Mouse (Mus musculus): ENCODE measurements at regions not wholly inside any gene's neighbourhood (a gene's known extent, or its start where the extent isn't known, plus 50 kb on each side); places are given as distances from the start of the nearest gene placed in this dataset.
A peak's percentile ranks its signal among the peaks of the same experiment; 100 is the strongest.

DNA sequence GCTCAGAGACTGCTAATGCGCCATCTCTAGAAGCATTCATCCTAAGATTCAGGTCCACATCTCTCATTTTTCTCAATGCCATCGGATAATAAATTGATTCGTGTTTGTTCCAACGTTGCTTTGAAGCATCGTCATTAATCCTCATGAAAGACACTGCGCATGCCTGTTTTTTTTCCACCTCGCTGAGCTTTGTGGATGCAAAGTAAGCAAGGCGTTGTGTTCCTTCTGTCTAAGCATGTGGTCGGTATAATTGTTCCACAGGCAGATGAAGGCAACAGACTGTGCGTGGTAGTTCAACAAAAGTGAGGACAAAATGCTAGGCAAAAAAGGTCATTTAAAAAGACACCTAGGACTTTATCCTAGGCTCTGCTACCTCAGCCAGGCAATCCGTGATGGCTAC lies 223.2 kb downstream of the Gm10260 start:
- Histone ChIP-seq H3K27me3 (ENCODE audit: control insufficient read depth, insufficient read depth, insufficient read length) (no peaks in the 10 kb centered on the region), H3K79me3 (ENCODE audit: low read depth) (no peaks in the 10 kb centered on the region), H3K4me3 (ENCODE audit: insufficient read depth, poor library complexity, severe bottlenecking) (no peak overlapping the region), H3K36me3 (ENCODE audit: control insufficient read depth, insufficient read depth) (no peaks in the 10 kb centered on the region), H3ac (ENCODE audit: control insufficient read depth, insufficient read length, low read depth) (no peak overlapping the region), H3K79me2 (ENCODE audit: control insufficient read depth, insufficient read depth) (no peaks in the 10 kb centered on the region)
- TF ChIP-seq CTCF (IDR thresholded peaks at IDR 0.05; ENCODE audit: control insufficient read depth, insufficient read depth, insufficient read length) (no peak), USF1 (IDR thresholded peaks at IDR 0.05; ENCODE audit: low read depth) (no peak), MYOG (IDR thresholded peaks at IDR 0.05; ENCODE audit: control insufficient read depth, extremely low read depth, insufficient read length) (no peak), MYOD1 (IDR thresholded peaks at IDR 0.05; ENCODE audit: control insufficient read depth, insufficient read length, low read depth) (no peak), MAX (IDR thresholded peaks at IDR 0.05) (no peak), CEBPB (IDR thresholded peaks at IDR 0.05; ENCODE audit: low read depth) (no peak)

DNA sequence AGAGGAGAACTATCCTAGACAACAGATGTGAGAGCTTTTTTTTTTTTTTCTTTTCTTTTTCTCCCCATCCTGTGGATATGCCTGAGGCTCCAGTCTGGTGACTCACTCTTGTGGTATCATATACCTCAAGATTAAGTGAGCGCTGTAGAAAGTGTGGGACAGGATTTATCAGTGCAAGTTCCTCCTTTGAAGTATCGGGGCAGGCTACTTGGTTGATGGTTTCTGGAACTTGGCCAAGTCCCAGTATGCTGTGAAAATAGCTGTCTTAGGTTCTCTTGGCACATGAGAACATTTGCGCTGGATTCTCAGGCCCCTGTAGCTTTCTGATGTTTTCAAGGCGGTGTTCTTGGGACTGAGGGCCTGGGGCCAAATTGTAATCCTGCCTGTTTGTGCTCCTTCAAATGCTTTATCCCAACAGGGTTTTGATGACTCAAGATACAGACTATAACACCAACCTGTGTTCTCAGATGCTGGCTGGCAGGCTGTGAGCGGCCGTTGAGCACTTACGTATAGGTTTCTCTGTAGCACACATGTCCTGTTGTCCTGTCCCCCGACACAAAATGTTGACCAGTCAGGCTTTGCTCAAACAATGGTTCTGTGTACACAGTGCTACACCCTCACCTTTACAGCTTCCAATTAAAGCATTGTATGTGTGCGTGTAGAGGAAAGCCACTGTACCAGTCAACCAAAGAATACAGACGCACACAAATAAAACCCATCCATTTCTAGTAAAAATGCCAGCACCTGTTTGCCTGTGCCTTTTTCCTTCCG lies 226.4 kb downstream of the Gm10260 start:
- Histone ChIP-seq H3K4me3 (ENCODE audit: insufficient read depth, poor library complexity, severe bottlenecking) (no peak overlapping the region), H3K36me3 (ENCODE audit: control insufficient read depth, insufficient read depth) (no peaks in the 10 kb centered on the region), H3ac (ENCODE audit: control insufficient read depth, insufficient read length, low read depth) (no peak overlapping the region), H3K27me3 (ENCODE audit: control insufficient read depth, insufficient read depth, insufficient read length) (no peaks in the 10 kb centered on the region), H3K79me2 (ENCODE audit: control insufficient read depth, insufficient read depth) (no peaks in the 10 kb centered on the region), H3K79me3 (ENCODE audit: low read depth) (no peaks in the 10 kb centered on the region)
- TF ChIP-seq FOSL1 (IDR thresholded peaks at IDR 0.05; ENCODE audit: insufficient read depth, low read length, poor library complexity, severe bottlenecking) (peak; percentile 51), MAX (IDR thresholded peaks at IDR 0.05) (no peak)

DNA sequence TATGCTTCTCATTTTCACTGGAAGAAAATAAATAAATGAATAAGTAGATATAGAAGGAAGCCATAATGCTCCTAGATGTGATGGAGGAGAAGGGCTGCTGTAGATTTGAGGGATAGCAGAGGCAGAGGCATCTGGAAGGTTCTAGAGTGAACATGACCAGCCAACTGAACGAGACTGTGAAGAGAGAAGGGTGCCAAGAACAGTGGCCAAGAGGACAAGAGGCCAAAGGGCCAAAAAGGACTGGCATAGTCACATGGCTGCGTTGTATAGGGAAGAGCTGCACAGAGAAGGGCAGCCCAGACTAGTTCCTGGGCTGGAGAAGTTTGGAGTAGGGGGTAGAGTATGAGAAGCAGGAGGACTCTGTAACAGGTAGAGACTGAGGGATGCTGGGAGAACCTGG lies 229.3 kb downstream of the Gm10260 start:
- Histone ChIP-seq H3K79me3 (ENCODE audit: low read depth) (no peaks in the 10 kb centered on the region), H3ac (ENCODE audit: control insufficient read depth, insufficient read length, low read depth) (no peak overlapping the region), H3K4me3 (ENCODE audit: insufficient read depth, poor library complexity, severe bottlenecking) (no peak overlapping the region), H3K27me3 (ENCODE audit: control insufficient read depth, insufficient read depth, insufficient read length) (no peaks in the 10 kb centered on the region), H3K79me2 (ENCODE audit: control insufficient read depth, insufficient read depth) (no peaks in the 10 kb centered on the region), H3K36me3 (ENCODE audit: control insufficient read depth, insufficient read depth) (no peaks in the 10 kb centered on the region)
- TF ChIP-seq MYOG (IDR thresholded peaks at IDR 0.05; ENCODE audit: control insufficient read depth, extremely low read depth, insufficient read length), result no peak
- no peak for TF ChIP-seq MAX (IDR thresholded peaks at IDR 0.05)
- TF ChIP-seq MYOD1 (IDR thresholded peaks at IDR 0.05; ENCODE audit: control insufficient read depth, insufficient read length, low read depth), result no peak
- no peak for TF ChIP-seq USF1 (IDR thresholded peaks at IDR 0.05; ENCODE audit: low read depth)
- no peak for TF ChIP-seq CEBPB (IDR thresholded peaks at IDR 0.05; ENCODE audit: low read depth)
- TF ChIP-seq FOSL1 (IDR thresholded peaks at IDR 0.05; ENCODE audit: insufficient read depth, low read length, poor library complexity, severe bottlenecking), result no peak
- TF ChIP-seq CTCF (IDR thresholded peaks at IDR 0.05; ENCODE audit: control insufficient read depth, insufficient read depth, insufficient read length), result no peak

DNA sequence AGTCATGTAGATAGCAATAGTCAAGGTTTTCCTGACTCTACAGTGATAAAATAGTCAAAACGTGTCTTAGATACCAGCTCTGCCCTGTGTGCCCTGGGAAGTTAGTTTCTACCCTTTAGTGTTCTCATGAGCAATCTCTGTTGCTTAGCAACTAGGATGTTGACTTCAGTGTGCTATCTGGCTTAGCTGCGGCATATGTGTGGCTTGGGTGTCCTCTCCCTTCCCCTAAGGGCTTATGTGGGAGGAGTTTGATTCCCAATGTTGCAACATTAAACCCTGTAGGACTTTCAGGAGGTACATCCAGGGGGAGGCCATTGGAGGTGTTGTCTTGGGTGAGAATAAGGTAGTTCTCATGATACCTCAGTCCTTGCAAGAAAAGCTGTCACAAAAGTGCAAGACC lies 229.9 kb downstream of the Gm10260 start:
- no peaks in the 10 kb centered on the region for H3K79me2 ChIP-seq (ENCODE audit: control insufficient read depth, insufficient read depth)
- no peak overlapping the region for H3K4me3 ChIP-seq (ENCODE audit: insufficient read depth, poor library complexity, severe bottlenecking)
- no peaks in the 10 kb centered on the region for H3K36me3 ChIP-seq (ENCODE audit: control insufficient read depth, insufficient read depth)
- no peak overlapping the region for H3ac ChIP-seq (ENCODE audit: control insufficient read depth, insufficient read length, low read depth)
- H3K79me3 ChIP-seq (ENCODE audit: low read depth), result no peaks in the 10 kb centered on the region
- no peak for TF ChIP-seq MAX (IDR thresholded peaks at IDR 0.05)
- TF ChIP-seq MYOD1 (IDR thresholded peaks at IDR 0.05; ENCODE audit: control insufficient read depth, insufficient read length, low read depth), result no peak
- no peak for TF ChIP-seq USF1 (IDR thresholded peaks at IDR 0.05; ENCODE audit: low read depth)
- TF ChIP-seq CEBPB (IDR thresholded peaks at IDR 0.05; ENCODE audit: low read depth), result no peak
- no peak for TF ChIP-seq CTCF (IDR thresholded peaks at IDR 0.05; ENCODE audit: control insufficient read depth, insufficient read depth, insufficient read length)
- no peak for TF ChIP-seq FOSL1 (IDR thresholded peaks at IDR 0.05; ENCODE audit: insufficient read depth, low read length, poor library complexity, severe bottlenecking)
- no peak for TF ChIP-seq MYOG (IDR thresholded peaks at IDR 0.05; ENCODE audit: control insufficient read depth, extremely low read depth, insufficient read length)
- no peaks in the 10 kb centered on the region for H3K27me3 ChIP-seq (ENCODE audit: control insufficient read depth, insufficient read depth, insufficient read length)

DNA sequence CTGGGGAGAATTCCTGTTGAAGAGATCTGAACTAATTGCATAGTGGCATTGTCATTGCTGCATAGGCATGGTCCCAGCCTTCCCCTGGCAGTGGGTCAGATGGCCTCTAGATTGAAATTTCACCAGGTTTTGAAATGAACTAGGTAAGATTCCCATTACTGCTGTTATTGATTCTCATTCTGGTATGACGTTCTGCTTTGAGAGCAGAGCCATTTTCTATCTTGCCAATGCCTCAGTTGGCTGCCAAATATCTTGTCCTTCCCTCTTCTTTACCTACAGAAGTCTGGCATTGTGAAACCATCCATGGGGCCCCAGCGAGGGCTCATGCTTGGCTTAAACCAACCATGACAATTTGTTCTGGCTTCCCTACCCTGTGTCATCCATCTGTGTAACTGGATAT lies 232.5 kb downstream of the Gm10260 start:
- Histone ChIP-seq H3K4me3 (ENCODE audit: insufficient read depth, poor library complexity, severe bottlenecking) (no peak overlapping the region), H3K36me3 (ENCODE audit: control insufficient read depth, insufficient read depth) (no peaks in the 10 kb centered on the region), H3K79me2 (ENCODE audit: control insufficient read depth, insufficient read depth) (no peaks in the 10 kb centered on the region), H3K79me3 (ENCODE audit: low read depth) (no peaks in the 10 kb centered on the region), H3K27me3 (ENCODE audit: control insufficient read depth, insufficient read depth, insufficient read length) (no peaks in the 10 kb centered on the region), H3ac (ENCODE audit: control insufficient read depth, insufficient read length, low read depth) (no peak overlapping the region)
- TF ChIP-seq CTCF (IDR thresholded peaks at IDR 0.05; ENCODE audit: control insufficient read depth, insufficient read depth, insufficient read length) (no peak), MAX (IDR thresholded peaks at IDR 0.05) (no peak), CEBPB (IDR thresholded peaks at IDR 0.05; ENCODE audit: low read depth) (no peak), FOSL1 (IDR thresholded peaks at IDR 0.05; ENCODE audit: insufficient read depth, low read length, poor library complexity, severe bottlenecking) (no peak), MYOD1 (IDR thresholded peaks at IDR 0.05; ENCODE audit: control insufficient read depth, insufficient read length, low read depth) (no peak), USF1 (IDR thresholded peaks at IDR 0.05; ENCODE audit: low read depth) (no peak), MYOG (IDR thresholded peaks at IDR 0.05; ENCODE audit: control insufficient read depth, extremely low read depth, insufficient read length) (no peak)

DNA sequence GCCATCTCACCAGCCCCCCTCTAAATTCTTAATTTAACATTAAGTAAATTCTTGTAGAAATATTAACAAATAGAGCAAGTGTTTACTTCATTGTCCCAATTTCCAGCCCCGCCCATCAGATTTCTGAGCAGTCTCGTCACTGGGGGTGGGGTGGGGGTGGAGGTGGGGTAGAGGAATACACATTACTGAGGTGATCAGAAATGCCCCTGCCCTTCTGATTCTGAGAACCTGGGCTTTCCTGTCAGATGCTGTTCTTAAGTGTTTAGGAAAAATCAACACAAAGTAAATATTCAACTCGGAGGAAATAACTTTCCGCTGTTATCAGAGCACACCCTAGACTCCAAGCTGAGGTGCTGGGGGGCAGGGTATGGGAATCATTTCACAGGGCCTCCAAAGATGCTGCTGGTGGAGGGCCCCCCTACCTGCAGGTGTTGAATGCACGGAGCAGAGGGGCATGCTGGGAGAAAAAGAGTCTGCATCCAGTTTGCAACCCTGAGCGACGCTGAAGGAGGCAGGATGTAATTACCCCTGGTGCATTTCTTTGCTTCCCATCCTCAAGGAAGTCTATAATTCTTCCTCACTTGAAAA lies 235.5 kb downstream of the Gm10260 start:
- no peaks in the 10 kb centered on the region for H3K36me3 ChIP-seq (ENCODE audit: control insufficient read depth, insufficient read depth)
- no peak for TF ChIP-seq USF1 (IDR thresholded peaks at IDR 0.05; ENCODE audit: low read depth)
- no peak for TF ChIP-seq MAX (IDR thresholded peaks at IDR 0.05)
- no peak for TF ChIP-seq CTCF (IDR thresholded peaks at IDR 0.05; ENCODE audit: control insufficient read depth, insufficient read depth, insufficient read length)
- TF ChIP-seq MYOD1 (IDR thresholded peaks at IDR 0.05; ENCODE audit: control insufficient read depth, insufficient read length, low read depth), result no peak
- TF ChIP-seq FOSL1 (IDR thresholded peaks at IDR 0.05; ENCODE audit: insufficient read depth, low read length, poor library complexity, severe bottlenecking), result no peak
- TF ChIP-seq CEBPB (IDR thresholded peaks at IDR 0.05; ENCODE audit: low read depth), result no peak
- TF ChIP-seq MYOG (IDR thresholded peaks at IDR 0.05; ENCODE audit: control insufficient read depth, extremely low read depth, insufficient read length), result no peak
- H3K79me3 ChIP-seq (ENCODE audit: low read depth), result no peaks in the 10 kb centered on the region
- H3ac ChIP-seq (ENCODE audit: control insufficient read depth, insufficient read length, low read depth), result no peak overlapping the region
- no peak overlapping the region for H3K4me3 ChIP-seq (ENCODE audit: insufficient read depth, poor library complexity, severe bottlenecking)
- no peaks in the 10 kb centered on the region for H3K79me2 ChIP-seq (ENCODE audit: control insufficient read depth, insufficient read depth)
- no peaks in the 10 kb centered on the region for H3K27me3 ChIP-seq (ENCODE audit: control insufficient read depth, insufficient read depth, insufficient read length)

Data from C2C12 (cell line).